Mouse (Mus musculus): ENCODE data around the gene Pvalb. TPM values are rescaled to one million over a fixed set of nuclear protein-coding genes. Genes with fewer than 3 reads are reported as not detected.

Gene Pvalb
- polyA plus RNA-seq, 1 experiment from 2014 or later, result not detected

DNA sequence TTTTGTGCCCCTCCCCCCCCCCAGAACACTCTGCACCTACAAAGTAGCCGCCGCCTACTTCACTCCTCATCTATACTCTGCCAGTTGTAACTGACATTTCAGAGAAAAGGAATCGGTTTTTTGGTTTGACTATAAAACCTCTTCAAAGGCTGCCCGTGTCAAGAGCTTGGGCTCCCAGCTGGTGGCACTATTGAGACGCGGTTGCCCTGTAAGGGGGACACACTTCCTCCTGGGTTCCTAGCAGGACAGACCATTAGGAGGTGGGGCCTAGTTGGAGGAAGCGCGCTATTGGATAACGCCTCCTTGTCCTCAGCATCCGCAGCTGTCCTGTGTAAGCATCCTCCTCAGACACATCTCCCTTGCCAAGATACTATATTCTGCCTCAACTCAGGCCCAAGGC lies 21.3 kb downstream of the Pvalb start:
- peak; percentile 86 for DNase-seq
- no peak overlapping the region for H3K9ac ChIP-seq
- peak; percentile 71 for TF ChIP-seq CTCF (IDR thresholded peaks at IDR 0.05; ENCODE audit: low read depth)
- no peak overlapping the region for H3K4me2 ChIP-seq
- no peak overlapping the region for H3K27ac ChIP-seq (ENCODE audit: low read depth)
- no peaks in the 10 kb centered on the region for H3K27me3 ChIP-seq (ENCODE audit: insufficient read depth, low read length)
- no peaks in the 10 kb centered on the region for H3K36me3 ChIP-seq (ENCODE audit: insufficient read depth)
- H3K9me3 ChIP-seq (ENCODE audit: low read depth, low read length), result no peaks in the 10 kb centered on the region
- no peak overlapping the region for H3K4me3 ChIP-seq (ENCODE audit: low read depth, low read length)
- 3% methylated on average over 10 of the region's 10 CpGs for WGBS
- peak; percentile 97 for ATAC-seq (ENCODE audit: insufficient read depth)
- no peaks in the 10 kb centered on the region for H3K4me1 ChIP-seq (ENCODE audit: insufficient read depth)

DNA sequence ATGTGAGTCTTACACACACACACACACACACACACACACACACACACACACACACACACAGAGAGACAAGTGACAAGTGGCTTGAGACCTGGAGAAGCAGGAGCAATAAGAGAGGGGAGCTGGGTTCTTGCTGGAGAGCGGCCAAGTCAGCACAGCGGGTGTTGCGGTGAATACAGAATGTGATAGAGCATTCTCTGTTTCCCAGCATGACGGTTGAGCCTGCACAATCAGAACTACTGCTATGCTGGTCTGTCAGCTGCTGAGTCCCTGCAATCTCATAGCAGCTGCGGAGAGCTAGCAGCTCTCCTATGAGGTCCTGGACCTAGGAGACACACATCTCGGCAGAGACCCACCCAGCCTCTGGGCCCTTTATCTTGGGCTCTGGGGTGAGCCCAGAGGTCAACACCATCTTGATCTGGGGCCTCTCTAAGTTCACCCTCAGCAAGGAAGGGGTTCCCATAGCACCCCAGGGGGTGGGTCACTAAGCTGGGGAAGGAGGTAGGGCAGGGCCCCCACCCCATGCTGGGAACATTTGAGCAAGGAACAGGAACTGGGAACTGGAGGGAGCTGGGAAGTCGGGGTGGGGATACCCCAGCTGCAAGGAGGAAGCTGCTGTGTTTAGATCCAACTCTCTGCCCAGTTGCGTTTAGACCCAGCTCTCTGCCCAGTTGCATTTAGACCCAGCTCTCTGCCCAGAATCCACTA lies 24.3 kb downstream of the Pvalb start:
- no peaks in the 10 kb centered on the region for H3K27me3 ChIP-seq (ENCODE audit: insufficient read depth, low read length)
- H3K9ac ChIP-seq, result no peak overlapping the region
- ATAC-seq (ENCODE audit: insufficient read depth), result no peak
- no peak overlapping the region for H3K4me2 ChIP-seq
- DNase-seq, result peak; percentile 62
- no peaks in the 10 kb centered on the region for H3K36me3 ChIP-seq (ENCODE audit: insufficient read depth)
- no peaks in the 10 kb centered on the region for H3K9me3 ChIP-seq (ENCODE audit: low read depth, low read length)
- no peak for TF ChIP-seq CTCF (IDR thresholded peaks at IDR 0.05; ENCODE audit: low read depth)
- no peaks in the 10 kb centered on the region for H3K4me1 ChIP-seq (ENCODE audit: insufficient read depth)
- no peak overlapping the region for H3K4me3 ChIP-seq (ENCODE audit: low read depth, low read length)
- WGBS, result 28% methylated on average over 8 of the region's 8 CpGs
- no peak overlapping the region for H3K27ac ChIP-seq (ENCODE audit: low read depth)

DNA sequence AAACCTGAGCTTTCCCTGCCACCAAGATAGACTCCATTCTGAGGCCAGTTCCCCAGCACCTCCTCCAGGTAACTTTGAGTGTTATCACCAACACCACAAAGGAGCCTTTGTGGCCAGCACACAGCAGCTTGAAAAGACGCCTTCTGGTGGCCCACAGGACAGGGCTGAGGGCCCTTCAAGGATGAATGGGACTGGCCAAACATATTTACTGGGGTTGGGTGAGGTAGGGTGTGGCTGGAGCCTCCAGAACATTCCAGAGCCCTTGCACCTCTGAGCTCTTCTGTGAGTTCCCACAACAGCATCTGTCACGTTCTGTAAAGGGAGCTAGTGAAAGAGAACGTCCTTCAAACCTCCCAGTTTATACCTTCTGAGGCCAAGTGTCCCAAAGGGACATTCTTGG lies 26.4 kb downstream of the Pvalb start:
- Histone ChIP-seq H3K27ac (ENCODE audit: low read depth) (no peak overlapping the region), H3K9ac (no peak overlapping the region), H3K9me3 (ENCODE audit: low read depth, low read length) (no peaks in the 10 kb centered on the region), H3K4me3 (ENCODE audit: low read depth, low read length) (no peak overlapping the region), H3K27me3 (ENCODE audit: insufficient read depth, low read length) (no peaks in the 10 kb centered on the region), H3K36me3 (ENCODE audit: insufficient read depth) (no peaks in the 10 kb centered on the region), H3K4me1 (ENCODE audit: insufficient read depth) (no peaks in the 10 kb centered on the region), H3K4me2 (no peak overlapping the region)
- no peak for TF ChIP-seq CTCF (IDR thresholded peaks at IDR 0.05; ENCODE audit: low read depth)
- ATAC-seq (ENCODE audit: insufficient read depth) (no peak), DNase-seq (peak; percentile 20)
- 47% methylated on average over 3 of the region's 3 CpGs for WGBS

DNA sequence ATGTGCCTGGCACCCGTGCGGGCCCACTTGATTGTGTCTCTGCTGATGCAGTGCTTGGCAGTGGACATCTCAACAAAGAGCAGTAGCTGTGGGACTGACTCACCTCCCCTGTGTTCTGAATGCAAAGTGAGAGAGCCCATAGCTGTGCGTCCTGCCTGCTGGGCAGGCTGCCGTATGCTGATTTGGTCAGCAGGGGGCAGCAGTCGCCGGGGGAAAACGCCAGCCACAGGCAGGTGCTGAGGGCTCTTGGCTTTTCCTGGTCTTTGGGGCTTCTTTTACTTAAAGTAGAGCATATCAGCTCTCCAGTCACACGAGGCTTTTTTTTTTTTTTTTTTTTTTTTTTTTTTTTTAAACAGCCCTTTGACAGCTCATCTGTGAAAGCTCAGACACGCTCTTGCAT lies 27.8 kb downstream of the Pvalb start:
- Histone ChIP-seq H3K36me3 (ENCODE audit: insufficient read depth) (no peaks in the 10 kb centered on the region), H3K9ac (no peak overlapping the region), H3K27ac (ENCODE audit: low read depth) (no peak overlapping the region), H3K4me3 (ENCODE audit: low read depth, low read length) (no peak overlapping the region), H3K4me2 (no peak overlapping the region), H3K4me1 (ENCODE audit: insufficient read depth) (peaks cover under 1% of the 10 kb centered on the region; the same call in 1 of the 2 replicates), H3K27me3 (ENCODE audit: insufficient read depth, low read length) (no peaks in the 10 kb centered on the region), H3K9me3 (ENCODE audit: low read depth, low read length) (no peaks in the 10 kb centered on the region)
- peak; percentile 95 for TF ChIP-seq CTCF (IDR thresholded peaks at IDR 0.05; ENCODE audit: low read depth)
- ATAC-seq (ENCODE audit: insufficient read depth), result no peak
- WGBS, result 5% methylated on average over 9 of the region's 9 CpGs
- DNase-seq, result peak; percentile 83

DNA sequence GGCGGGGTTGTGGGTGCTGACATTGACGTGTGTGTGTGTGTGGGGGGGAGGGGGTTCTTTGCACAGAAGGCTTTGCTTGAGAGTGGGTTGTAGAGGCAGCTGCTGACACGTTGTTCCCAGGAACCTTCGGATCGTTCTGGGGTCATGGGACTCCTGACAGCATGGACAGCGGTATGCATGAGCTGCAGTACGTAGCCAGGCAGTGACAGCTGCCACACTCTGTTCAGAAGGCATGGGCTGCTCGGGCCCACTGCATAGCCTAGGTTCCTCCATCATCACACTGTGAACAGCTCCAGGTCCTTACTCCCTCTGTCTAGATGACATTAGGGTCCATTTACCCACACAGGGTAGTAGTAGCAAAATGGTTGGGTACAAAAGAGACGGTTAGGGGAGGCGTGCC lies 28.9 kb downstream of the Pvalb start:
- ATAC-seq (ENCODE audit: insufficient read depth), result no peak
- no peak overlapping the region for H3K4me3 ChIP-seq (ENCODE audit: low read depth, low read length)
- H3K9ac ChIP-seq, result no peak overlapping the region; the same call in 1 of the 2 replicates
- H3K27ac ChIP-seq (ENCODE audit: low read depth), result no peak overlapping the region
- no peaks in the 10 kb centered on the region for H3K9me3 ChIP-seq (ENCODE audit: low read depth, low read length)
- H3K36me3 ChIP-seq (ENCODE audit: insufficient read depth), result no peaks in the 10 kb centered on the region
- no peaks in the 10 kb centered on the region for H3K27me3 ChIP-seq (ENCODE audit: insufficient read depth, low read length)
- WGBS, result 39% methylated on average over 10 of the region's 10 CpGs
- H3K4me1 ChIP-seq (ENCODE audit: insufficient read depth), result peaks cover 9% of the 10 kb centered on the region
- DNase-seq, result no peak
- H3K4me2 ChIP-seq, result no peak overlapping the region
- no peak for TF ChIP-seq CTCF (IDR thresholded peaks at IDR 0.05; ENCODE audit: low read depth)

DNA sequence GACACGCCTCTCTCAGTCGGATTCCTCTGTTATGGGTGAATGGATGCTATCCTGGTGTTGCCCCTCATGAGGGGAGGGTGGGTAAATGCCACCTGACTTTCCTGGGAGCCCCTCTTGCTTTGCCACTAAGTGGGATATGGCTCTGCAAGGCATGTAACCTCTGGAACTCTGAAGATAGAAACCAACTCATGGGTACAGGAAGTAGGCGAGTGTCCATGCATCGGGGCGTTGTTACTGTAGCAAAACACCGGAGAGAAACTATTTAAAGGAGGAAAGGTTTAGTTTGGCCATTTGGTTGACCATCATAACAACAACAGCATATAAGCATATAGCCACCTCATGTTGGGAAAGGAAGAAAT lies 31.3 kb downstream of the Pvalb start:
- peak overlapping the region; percentile 65 for H3K4me3 ChIP-seq (ENCODE audit: low read depth, low read length)
- H3K4me2 ChIP-seq, result peak overlapping the region; percentile 63
- WGBS, result 73% methylated on average over 6 of the region's 6 CpGs
- peak overlapping the region; percentile 27; the same call in 1 of the 2 replicates for H3K9ac ChIP-seq
- ATAC-seq (ENCODE audit: insufficient read depth), result no peak
- DNase-seq, result no peak
- no peaks in the 10 kb centered on the region for H3K27me3 ChIP-seq (ENCODE audit: insufficient read depth, low read length)
- TF ChIP-seq CTCF (IDR thresholded peaks at IDR 0.05; ENCODE audit: low read depth), result no peak
- H3K9me3 ChIP-seq (ENCODE audit: low read depth, low read length), result no peaks in the 10 kb centered on the region
- H3K4me1 ChIP-seq (ENCODE audit: insufficient read depth), result peaks cover 9% of the 10 kb centered on the region
- H3K27ac ChIP-seq (ENCODE audit: low read depth), result no peak overlapping the region
- H3K36me3 ChIP-seq (ENCODE audit: insufficient read depth), result no peaks in the 10 kb centered on the region

DNA sequence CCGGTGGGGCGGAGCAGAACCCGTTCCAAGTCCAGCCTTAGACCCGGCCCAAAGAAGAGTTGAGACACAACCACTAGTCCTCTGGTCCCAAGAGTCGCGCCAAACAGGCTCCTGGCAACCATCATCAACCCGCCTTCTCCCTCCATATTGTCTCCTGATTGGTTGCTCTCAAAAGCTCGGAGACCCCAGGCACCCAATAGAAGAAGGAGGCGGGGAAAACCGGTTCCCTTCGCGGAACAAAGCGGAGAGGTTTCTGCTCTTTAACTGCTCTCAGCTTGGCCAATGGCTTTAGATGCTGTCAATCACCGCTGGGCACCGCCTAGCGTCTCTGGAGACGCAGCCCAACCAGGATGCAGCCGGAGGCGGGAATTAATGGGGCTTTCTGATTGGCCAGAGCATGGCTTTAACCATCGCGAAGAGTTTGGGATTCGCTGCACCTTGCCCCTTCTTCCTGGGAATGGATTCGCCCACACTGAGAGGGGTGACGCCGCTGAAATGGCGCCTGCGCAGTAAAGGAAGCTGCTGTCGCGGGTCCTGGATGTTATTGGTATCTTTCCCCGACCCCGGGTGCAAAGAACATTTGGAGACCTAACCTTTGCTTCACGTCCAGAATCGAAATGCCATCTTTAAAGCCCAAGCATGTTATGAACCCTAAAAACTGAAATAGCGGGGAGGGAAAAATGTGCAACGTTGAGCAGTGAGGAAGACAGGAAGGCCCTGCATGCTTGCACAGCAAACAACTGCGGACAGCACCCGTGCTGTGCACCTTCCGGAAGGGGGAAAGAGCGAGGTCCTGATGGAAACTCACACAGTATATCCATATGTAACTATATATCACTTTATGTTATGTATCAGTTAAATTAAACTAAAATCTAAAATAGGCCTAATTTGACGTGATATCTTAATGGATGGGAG lies 32.0 kb downstream of the Pvalb start, which contains the start of gene Ift27:
Gene Ift27, minus strand, starts transcription at position 136 of the 915 bp plus-strand sequence.
- H3K4me2 ChIP-seq, result peak within 1 kb of the TSS; percentile 87
- H3K4me3 ChIP-seq (ENCODE audit: low read depth, low read length), result peak within 1 kb of the TSS; percentile 65
- H3K4me1 ChIP-seq (ENCODE audit: insufficient read depth), result peaks cover 9% of the 10 kb centered on the region
- TF ChIP-seq CTCF (IDR thresholded peaks at IDR 0.05; ENCODE audit: low read depth), result no peak
- H3K27ac ChIP-seq (ENCODE audit: low read depth), result no peak within 1 kb of the TSS
- H3K27me3 ChIP-seq (ENCODE audit: insufficient read depth, low read length), result no peaks in the 10 kb centered on the region
- no peaks in the 10 kb centered on the region for H3K9me3 ChIP-seq (ENCODE audit: low read depth, low read length)
- H3K9ac ChIP-seq, result peak within 1 kb of the TSS; percentile 74
- 1% methylated on average over 40 of the region's 40 CpGs for WGBS
- no peaks in the 10 kb centered on the region for H3K36me3 ChIP-seq (ENCODE audit: insufficient read depth)
- ATAC-seq (ENCODE audit: insufficient read depth), result peak; percentile 96
- peak; percentile 100 for DNase-seq
